Mouse (Mus musculus) spleen, postnatal 4 days (tissue): ENCODE results near the gene Map4k3.
"Not testable (repeated sequence)": the region's sequence is repeated elsewhere in the genome, so short reads cannot be mapped to it uniquely, and the experiment has no call there.

ENCODE experiments used
- DNase-seq, 2 experiments: peaks; one replicate each; pipeline ENCODE4 v3.0.0; 2022; ENCODE audit warnings: low spot score in 2 of 2

Gene Map4k3

DNA sequence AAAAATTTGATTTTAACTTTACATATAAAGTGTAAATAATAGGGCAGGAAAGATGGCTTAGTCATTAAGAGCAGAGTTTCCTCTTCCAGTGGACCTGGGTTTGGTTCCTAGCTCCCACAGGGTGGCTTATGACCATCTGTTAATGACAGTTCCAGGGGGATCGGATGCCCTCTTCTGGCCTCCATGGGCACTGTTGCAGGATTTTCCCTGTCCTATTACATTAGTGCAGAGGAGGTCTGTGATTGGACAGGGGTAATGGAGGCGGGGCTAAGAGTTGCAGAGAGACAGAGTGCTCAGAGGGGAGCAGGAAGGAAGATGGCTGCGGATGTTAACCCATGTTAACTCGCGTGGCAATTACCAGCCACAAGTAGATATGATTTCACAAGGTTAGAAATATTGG lies 95.4 kb downstream of the Map4k3 start:
- DNase-seq, result no peak

DNA sequence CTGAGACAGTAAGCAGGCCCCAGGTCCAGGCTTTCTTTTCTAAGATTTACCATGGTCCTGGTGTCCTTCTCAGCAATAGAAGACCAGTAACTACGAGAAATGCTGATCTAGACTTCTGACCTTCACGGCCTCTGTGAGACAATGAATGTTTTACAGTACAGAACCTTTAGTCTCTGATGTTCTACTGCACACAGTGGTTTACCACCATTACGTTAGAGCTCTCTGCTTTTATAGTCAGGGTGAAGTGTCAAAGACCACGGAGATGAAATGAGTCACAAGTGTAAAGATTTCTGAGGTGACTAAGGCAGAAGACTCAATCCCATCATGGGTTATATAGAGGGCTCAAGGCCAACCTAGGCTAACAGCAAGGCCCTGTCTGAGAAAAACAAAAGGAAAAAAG lies 95.9 kb downstream of the Map4k3 start:
- DNase-seq, result no peak

GRCm38 (mm10) chr17:80631028-80631427 lies 97.3 kb downstream of the Map4k3 start:
- DNase-seq, result no peak

GRCm38 (mm10) chr17:80624979-80625378 lies 103.3 kb downstream of the Map4k3 start:
- no peak for DNase-seq

DNA sequence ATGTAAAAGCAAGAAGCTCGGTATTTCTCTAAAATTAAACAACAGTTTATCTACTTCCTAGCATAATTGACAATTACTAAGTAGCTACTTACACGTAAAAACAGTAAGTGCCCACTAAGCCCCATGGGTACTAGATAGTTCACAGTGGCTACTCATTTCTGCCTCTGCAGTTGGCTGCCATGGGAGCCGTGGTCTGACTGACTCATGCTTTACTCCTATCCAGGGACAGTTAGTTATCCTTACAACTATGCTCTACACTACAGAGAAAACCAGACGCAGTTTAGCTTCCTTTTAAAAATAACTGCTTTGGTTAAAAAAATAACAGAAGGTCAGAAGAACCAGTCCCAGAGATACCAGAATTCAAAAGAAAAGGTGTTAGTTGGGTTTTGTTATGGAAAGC lies 106.6 kb downstream of the Map4k3 start:
- DNase-seq, result no peak

DNA sequence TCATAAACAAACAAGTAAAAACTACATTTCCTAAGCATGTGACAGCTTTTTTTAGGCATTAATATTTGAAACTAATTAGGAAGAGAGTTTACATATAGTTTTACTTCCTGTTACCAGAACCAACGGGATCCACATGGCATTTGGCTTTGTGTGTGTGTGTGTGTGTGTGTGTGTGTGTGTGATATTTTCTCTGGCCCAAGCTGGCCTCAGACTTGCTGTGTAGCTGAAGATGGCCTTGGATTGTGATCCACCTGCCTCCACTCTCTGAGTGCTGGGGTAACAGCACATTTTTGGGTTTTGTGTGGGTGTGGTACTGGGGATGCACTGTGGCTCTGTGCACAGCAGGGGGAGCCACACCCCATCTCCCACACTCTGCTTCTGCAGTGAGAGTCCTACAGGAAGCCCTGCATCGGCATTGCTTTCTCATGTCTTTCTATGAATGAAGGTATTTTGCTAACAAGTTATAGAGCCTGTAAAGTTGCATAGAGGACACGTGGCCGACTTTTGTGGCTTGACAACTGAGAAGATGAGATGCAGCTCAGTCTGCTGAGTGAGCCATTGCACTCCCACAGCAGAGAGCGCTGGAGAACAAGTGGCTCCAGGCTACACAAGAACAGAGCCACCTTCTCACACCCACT lies 107.4 kb downstream of the Map4k3 start:
- peak; percentile 38 to 77 for DNase-seq

DNA sequence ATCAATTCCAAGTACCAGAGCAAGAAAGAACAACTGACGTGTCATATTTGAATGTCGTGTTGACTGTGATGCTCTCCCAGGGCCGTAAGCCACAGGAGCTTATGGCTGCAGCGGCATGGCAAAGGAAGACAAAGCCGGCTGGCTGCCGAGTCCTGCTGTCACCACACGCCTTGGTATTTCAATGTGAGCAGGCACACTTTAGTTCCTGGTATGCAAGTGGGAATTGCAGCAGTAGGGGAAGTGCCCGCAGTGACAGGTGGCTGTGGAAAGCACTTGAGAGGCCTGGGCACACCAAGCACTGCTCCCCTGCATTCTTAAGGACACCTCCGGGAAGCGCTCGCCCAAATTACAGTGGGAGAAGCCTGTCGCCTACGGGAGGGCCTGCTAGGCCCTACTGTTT lies 108.7 kb downstream of the Map4k3 start:
- no peak for DNase-seq

GRCm38 (mm10) chr17:80618890-80619289 lies 109.4 kb downstream of the Map4k3 start:
- no peak for DNase-seq

DNA sequence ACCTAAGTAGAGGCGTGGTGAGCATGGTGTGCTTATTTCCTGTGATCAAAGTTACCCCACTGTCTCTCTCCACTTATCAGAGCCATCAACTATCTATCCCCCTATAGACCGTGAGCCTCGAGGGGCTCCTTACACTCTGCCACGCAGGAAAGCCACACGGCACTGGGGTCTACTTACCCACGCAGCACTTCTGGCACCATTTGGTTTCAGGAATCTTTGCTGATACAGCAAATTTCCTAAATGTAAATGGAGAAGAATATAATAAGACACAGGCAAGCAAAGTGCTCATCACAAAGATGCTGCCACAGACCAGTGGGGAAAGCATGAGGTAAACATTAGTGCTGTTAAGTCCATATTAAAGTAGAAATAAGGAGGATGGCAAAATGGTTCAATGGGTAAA lies 124.5 kb downstream of the Map4k3 start:
- DNase-seq, result no peak

DNA sequence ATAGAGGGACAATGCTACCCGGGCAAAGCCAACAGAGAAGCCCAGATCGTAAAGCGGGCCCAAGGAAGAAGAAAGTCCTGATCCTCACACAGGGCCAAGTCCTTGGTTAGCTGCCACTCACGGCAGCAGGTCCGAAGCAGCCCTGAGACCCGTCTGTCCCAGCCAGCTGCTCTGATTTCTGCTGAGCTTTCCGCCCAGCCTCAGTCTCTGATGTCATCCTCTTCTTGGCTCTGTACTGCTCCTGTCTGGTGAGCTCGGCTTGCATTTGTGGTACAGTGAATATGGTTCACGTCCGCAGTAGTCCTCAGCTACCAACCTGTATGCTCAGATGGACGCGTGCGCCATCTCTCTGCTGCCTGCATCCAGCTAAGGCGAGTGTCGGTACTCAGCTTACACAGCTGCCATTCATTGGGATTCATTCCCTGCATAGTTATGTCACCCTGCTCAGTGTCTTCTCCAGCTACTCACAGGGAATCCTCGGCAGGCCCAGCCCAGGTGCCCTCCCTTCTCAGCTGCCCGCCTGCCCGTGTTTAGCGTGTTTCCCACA lies 125.1 kb downstream of the Map4k3 start:
- peak in 1 of 2 experiments; percentile 57 for DNase-seq

GRCm38 (mm10) chr17:80601371-80601770 lies 126.9 kb downstream of the Map4k3 start:
- DNase-seq, result peak in 1 of 2 experiments; percentile 64

DNA sequence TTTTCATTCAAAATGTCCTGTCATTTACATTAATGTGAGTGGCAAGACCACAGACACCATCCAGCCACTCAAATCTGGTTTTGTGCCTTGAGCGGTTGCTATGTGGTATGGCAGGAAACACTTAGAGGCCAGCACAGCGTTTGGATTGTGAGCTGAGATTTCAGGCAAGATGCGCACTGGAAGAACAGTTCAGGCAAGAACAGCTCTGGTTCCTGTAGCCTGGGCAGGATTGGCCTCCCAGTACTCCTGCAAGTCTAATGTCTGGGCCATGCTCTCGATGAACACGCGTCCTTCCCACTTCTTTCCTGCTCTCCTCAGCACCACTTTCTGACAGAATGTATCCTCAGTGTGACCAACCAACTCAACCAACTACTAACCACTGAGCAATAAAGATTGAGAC lies 145.2 kb downstream of the Map4k3 start:
- DNase-seq, result no peak

DNA sequence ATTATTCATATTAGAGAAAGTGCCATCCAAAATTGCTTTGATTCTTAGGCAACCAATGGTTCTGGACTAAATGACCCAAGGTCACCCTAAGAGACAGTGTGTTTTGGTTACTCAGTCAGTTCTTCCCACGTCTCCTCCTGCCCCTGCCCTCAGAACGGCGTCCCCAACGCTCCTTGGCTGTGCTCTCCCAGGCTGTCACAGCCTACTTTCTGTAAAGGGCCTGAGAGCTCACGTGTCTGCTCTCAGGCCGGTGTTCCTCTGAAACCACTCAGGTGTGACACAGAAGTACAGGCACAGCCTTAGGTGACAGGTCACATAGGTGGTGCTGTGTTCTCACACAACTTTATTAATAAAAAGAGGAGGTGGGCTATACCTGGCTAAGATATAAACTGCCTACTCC lies 148.4 kb downstream of the Map4k3 start:
- no peak for DNase-seq

DNA sequence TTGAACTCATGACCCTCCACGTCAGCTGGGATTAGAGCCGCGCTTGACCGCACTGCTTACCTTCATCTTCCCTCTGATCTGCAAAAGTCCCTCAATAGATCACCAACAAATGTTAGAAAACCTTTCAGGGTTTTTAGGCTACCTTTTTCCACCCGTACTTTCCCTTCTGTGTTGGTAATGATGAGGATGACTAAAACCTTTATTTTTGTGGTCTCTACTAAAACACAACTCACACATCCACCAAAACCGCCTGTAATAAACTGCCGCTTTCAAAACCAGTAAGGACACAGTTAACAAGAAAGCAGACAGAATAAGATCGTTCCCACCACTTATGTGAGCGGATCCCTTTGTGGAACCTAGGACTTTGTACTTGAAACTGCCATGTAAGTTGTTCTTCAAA lies 149.2 kb downstream of the Map4k3 start:
- no peak for DNase-seq

GRCm38 (mm10) chr17:80578041-80578440 lies 150.2 kb downstream of the Map4k3 start:
- DNase-seq, result no peak

DNA sequence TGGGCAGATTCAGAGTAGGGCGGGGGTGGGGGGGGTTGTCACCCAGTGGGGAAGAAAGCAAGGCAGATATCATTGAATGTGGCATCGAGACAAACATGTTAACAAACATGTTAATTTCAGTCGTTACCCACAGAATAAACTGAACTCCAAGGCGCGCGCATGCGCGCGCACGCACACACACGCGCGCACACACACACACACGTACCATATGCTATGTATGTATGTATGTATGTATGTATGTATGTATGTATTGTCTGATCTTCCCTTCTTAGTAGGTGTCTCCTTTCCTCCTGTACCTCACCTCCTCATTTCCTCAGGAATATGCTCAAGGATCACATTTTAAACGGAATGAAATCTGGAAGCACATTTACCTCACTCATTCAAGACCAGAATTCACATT lies 150.6 kb downstream of the Map4k3 start, which contains the start of gene Cdkl4:
Cdkl4 (minus strand) TSS at position 175 of the 400 bp plus-strand sequence.
- no peak for DNase-seq

GRCm38 (mm10) chr17:80577214-80577613 lies 151.1 kb downstream of the Map4k3 start:
- peak; percentile 65 to 79 for DNase-seq

DNA sequence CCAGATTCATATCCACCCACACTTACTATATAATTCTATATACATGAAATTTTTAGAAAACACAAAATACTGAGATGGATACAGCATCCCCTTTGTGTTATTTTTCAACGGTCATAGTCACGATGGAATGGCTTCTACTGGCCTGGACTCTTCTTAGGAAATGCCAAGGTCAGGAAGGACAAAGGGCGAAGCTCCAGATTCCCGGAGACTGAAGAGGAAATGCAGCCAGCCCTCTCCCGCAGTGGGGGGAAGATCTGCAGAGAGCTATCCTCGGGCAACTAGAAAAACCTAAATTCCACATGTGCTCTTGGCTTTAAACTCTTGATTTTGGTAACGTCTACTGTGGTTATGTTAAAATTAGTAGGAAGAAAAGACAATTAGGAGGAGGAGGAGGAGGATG lies 153.3 kb downstream of the Map4k3 start:
- no peak for DNase-seq

DNA sequence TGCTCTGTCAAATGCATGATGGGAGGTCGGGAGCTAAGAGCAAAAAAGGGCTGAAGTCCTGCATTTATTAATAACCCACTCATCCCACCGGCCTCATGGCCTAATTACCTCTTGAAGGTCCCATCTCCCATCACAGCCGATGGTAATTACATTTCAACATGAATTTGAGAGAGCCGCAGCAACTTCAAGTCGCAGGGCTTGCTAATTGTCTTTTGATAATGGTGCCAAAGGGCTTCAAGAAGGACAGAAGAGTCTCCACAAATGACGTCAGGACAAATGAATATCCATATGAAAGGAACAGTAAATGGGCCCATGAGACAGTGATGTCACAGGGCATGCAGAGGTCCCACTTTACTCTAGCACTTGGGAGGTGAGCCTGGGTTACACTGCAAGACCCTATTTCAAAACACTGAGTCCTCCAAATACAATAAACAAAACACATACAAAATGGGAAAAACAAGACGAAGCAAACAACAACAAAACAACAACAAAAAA lies 153.8 kb downstream of the Map4k3 start:
- DNase-seq, result no peak

DNA sequence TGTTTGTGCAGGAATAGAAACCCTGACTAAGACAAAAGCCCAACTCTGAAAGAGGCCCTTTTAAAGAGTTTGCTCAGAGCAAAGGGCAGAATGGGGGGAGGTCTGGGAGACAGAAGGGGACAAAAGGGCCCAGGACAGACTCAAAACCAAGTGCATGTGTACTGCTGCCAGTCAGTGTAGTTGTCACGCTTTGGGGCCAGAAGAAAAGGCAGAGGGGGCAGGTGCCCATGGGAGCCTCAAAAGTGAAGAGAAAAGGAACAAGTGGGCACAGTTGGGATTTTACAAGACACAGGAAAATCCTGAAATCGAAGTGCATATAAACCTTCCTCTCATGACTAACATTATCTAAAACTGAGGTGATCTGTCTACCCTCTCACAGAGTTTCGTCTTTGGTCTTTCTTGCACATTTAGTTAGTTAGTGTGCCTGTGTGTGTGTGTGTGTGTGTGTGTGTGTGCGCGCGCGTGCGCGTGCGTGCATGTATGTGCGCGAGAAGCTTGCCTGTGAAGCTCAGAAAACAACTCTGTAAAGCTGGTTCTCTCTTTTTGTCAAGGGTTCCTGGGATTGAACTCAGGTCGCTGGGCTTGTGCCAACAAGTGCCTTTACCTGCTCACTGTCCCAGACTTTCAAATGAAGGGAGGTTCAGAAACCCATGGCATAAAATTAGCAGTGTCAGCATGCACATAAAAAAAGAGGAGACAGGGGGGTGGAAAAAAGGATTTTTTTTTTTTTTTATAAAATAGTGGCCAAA lies 155.9 kb downstream of the Map4k3 start:
- DNase-seq, result no peak

DNA sequence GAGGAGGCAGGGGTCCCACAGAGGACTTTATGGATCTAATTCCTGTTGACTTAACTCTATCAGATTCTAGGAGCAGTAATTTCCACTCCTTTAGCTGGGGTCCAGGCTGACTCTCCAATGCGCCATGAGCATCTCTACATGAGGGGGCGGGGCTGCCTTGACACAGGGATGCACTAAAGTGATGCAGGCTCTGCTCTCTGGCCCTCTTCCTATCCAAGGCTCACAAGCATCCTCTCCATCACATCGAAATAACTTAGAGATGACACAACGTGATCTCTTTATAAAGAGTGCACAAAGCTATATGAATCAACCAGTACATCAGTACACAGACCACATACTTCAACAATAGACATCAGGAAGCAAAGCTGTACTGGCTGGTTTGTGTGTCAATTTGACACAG lies 156.8 kb downstream of the Map4k3 start:
- DNase-seq, result no peak

DNA sequence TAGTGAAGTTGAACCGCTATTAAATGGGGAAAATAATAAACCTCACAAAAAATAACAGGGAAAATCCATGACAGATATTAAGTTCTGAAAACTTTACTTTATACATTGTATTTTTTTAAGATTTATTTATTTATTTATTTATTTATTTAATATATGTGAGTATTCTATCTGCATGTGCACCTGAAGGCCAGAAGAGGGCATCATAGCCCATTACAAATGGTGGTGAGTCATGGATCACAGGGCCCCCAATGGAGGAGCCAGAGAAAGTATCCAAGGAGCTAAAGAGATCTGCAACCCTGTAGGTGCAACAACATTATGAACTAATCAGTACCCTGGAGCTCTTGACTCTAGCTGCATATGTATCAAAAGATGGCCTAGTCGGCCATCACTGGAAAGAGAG lies 158.6 kb downstream of the Map4k3 start:
- DNase-seq, result not testable (repeated sequence)
